Mouse (Mus musculus) G1E (cell line): Measurements from ENCODE around the gene Car7. TPM values are rescaled to one million over a fixed set of nuclear protein-coding genes. Genes with fewer than 3 reads are reported as not detected.

Source experiments
- ATAC-seq: 2 replicates; pipeline ENCODE4 v1.8.0; 2016; ENCODE audit warnings: mild to moderate bottlenecking; ENCODE audit not compliant: insufficient number of reproducible peaks, poor library complexity, low FRiP score, severe bottlenecking; ENCODE audit errors: extremely low read depth
- DNase-seq: peaks from one replicate; pipeline ENCODE4 v3.0.0; 2012; ENCODE audit warnings: low spot score
- H3K27me3 ChIP-seq: 2 replicates; pipeline ENCODE4 v1.6.1; 2012; ENCODE audit warnings: mild to moderate bottlenecking, low read length, inconsistent platforms; ENCODE audit not compliant: insufficient read depth
- H3K36me3 ChIP-seq: replicated peaks from 2 replicates; pipeline ENCODE3; 2012; ENCODE audit warnings: mild to moderate bottlenecking, inconsistent platforms
- H3K4me1 ChIP-seq: 2 replicates; pipeline ENCODE4 v1.6.1; 2012; ENCODE audit warnings: low read depth, low read length, inconsistent platforms, mixed read lengths; ENCODE audit not compliant: insufficient read depth
- H3K4me3 ChIP-seq: 2 replicates; pipeline ENCODE4 v1.5.1; 2012; ENCODE audit warnings: low read depth, mild to moderate bottlenecking, inconsistent platforms, low read length, moderate library complexity, mixed read lengths
- H3K9me3 ChIP-seq: replicated peaks from 2 replicates; pipeline ENCODE4 v1.6.1; 2012; ENCODE audit warnings: inconsistent platforms
- CTCF ChIP-seq: IDR thresholded peaks from 2 replicates; pipeline ENCODE4 v1.5.1; 2012; ENCODE audit warnings: low read depth, low read length, inconsistent platforms, mixed read lengths
- GATA1 ChIP-seq: IDR thresholded peaks from 2 replicates; pipeline ENCODE4 v1.6.1; 2012; ENCODE audit warnings: borderline replicate concordance, low read length, inconsistent platforms, mixed read lengths
- GATA2 ChIP-seq: IDR thresholded peaks from 2 replicates; pipeline ENCODE4 v1.6.1; 2012; ENCODE audit warnings: low read depth, low read length, inconsistent platforms, borderline replicate concordance
- POLR2AphosphoS5 ChIP-seq: IDR thresholded peaks from 2 replicates; pipeline ENCODE4 v1.6.1; 2012; ENCODE audit warnings: low read depth, low read length, inconsistent platforms; ENCODE audit not compliant: insufficient replicate concordance
- TAL1 ChIP-seq: conservative IDR thresholded peaks from 2 replicates; pipeline ENCODE4 v1.6.1; 2012; ENCODE audit warnings: low read depth, low read length, inconsistent platforms, mixed read lengths
- polyA plus RNA-seq: library from polyadenylated mRNA; stranded (reverse); fragments of >175 nt; gene quantifications from 2 replicates; pipeline ENCODE4 v1.2.3, GENCODE M21; 2012
- total RNA-seq, 2 experiments: library from RNA; stranded (forward) in 1 of 2; stranded (reverse) in 1 of 2; fragments of 200-1000 nt in 1 of 2; fragments of >200 nt in 1 of 2; fragmentation: Nextera tagmentation in 1 of 2; gene quantifications; 2 replicates each; pipeline ENCODE4 v1.2.3; 2014 to 2017

Car7 gene
- total and polyA plus RNA-seq, 3 experiments: 0.29 to 3.4 (median 0.76) TPM

DNA sequence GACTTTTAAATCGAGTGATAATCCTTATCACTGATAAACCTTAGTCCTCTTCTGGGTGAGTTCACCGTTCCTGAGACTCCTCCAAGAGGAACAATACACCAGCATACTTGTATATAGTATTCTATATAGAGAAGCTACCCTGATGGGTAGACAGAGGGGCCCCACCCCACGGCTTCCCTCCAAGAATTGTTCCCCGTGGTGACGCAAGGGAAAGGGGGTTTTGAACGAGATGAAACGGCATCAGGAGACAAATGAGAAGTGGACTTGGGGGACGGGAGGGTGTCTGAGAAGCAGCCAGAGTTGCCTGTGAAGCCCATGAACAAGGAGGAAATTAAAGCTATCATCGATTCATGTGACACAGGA, 271 bp downstream of the Car7 start:
- peaks cover 28% of the 10 kb centered on the region for H3K4me1 ChIP-seq
- ATAC-seq (peak; percentile 50), DNase-seq (peak; percentile 51)
- peaks cover 13% of the 10 kb centered on the region for H3K36me3 ChIP-seq
- peak overlapping the region; percentile 95 for H3K4me3 ChIP-seq
- TF ChIP-seq POLR2AphosphoS5 (no peak), GATA2 (no peak), CTCF (no peak), TAL1 (no peak), GATA1 (no peak)
- no peaks in the 10 kb centered on the region for H3K9me3 ChIP-seq
- peaks cover 7% of the 10 kb centered on the region; the same call in 1 of the 2 replicates for H3K27me3 ChIP-seq

DNA sequence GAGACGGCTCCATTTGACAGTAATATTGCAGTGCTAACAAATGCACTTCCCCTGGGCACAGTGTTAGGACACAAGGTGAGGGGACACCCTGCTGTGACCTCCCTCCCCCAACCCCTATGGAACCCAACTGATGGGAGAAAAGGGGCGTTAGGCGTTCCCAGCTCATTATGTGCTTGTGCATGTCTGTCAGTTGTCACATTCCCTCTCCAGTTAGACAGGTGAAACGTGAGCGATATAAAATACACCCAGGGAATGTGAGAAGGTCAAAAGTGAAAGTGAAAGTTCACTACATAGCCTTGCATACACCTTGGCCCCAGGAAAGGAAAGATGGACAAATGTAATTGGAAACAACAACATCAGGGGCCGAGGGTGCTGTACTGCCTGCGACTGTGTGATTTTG, 889 bp downstream of the Car7 start:
- Histone ChIP-seq H3K9me3 (no peaks in the 10 kb centered on the region), H3K4me1 (peaks cover 28% of the 10 kb centered on the region), H3K36me3 (peaks cover 8% of the 10 kb centered on the region), H3K27me3 (peaks cover 12% of the 10 kb centered on the region), H3K4me3 (peak overlapping the region; percentile 95)
- 0 out of 2 replicates have a peak, but pooled peaks have one; percentile 6 for ATAC-seq
- TF ChIP-seq GATA1 (no peak), CTCF (no peak), GATA2 (no peak), TAL1 (no peak), POLR2AphosphoS5 (no peak)
- no peak for DNase-seq

DNA sequence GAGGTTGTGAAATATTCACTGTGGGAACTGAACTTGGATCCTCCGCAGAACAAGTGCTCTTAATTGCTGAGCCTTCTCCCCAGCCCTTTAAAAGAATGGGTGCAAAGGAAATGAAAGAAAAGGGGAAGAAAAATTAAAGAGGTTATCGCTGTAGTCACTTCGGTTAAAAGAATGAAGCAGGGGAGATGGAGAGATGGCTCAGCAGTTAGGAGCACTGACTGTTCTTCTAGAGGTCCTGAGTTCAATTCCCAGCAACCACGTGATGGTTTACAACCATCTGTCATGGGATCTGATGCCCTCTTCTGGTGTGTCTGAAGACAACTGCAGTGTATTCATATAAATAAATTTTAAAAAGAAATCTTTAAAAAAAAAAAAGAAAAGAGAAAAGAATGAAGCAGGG, 1.5 kb downstream of the Car7 start:
- TF ChIP-seq GATA1: no peak
- TF ChIP-seq CTCF: no peak
- no peak for TF ChIP-seq POLR2AphosphoS5
- no peak for TF ChIP-seq TAL1
- no peak for TF ChIP-seq GATA2
- peaks cover 7% of the 10 kb centered on the region for H3K36me3 ChIP-seq
- peak overlapping the region; percentile 95; the same call in 1 of the 2 replicates for H3K4me3 ChIP-seq
- H3K4me1 ChIP-seq: peaks cover 28% of the 10 kb centered on the region
- H3K9me3 ChIP-seq: no peaks in the 10 kb centered on the region
- no peak for ATAC-seq
- peaks cover 17% of the 10 kb centered on the region for H3K27me3 ChIP-seq
- no peak for DNase-seq

DNA sequence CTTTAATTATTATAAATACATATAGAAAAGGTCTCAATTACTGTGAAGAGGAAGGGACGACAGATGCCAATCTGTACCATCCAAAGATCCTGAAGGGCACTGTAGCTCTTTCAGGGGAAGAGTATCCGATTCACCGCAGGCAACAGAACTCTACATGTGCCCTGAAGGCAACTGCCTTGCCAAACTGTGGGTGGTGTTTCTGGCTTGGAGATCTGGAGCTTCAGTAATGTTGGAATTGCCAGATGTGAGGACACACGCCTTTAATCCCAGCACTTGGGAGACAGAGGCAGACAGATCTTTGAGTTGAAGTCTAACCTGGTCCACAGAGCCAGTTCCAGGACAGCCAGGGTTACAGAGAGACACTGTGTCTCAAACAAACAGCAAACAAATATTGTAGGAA, 4.4 kb downstream of the Car7 start:
- no peak for TF ChIP-seq GATA2
- no peak for TF ChIP-seq POLR2AphosphoS5
- no peak for TF ChIP-seq GATA1
- no peak for TF ChIP-seq TAL1
- no peak for TF ChIP-seq CTCF
- Histone ChIP-seq H3K4me1 (peaks cover 12% of the 10 kb centered on the region), H3K4me3 (no peak overlapping the region), H3K36me3 (no peaks in the 10 kb centered on the region), H3K9me3 (no peaks in the 10 kb centered on the region), H3K27me3 (peaks cover 41% of the 10 kb centered on the region)
- no peak for ATAC-seq
- DNase-seq: no peak

DNA sequence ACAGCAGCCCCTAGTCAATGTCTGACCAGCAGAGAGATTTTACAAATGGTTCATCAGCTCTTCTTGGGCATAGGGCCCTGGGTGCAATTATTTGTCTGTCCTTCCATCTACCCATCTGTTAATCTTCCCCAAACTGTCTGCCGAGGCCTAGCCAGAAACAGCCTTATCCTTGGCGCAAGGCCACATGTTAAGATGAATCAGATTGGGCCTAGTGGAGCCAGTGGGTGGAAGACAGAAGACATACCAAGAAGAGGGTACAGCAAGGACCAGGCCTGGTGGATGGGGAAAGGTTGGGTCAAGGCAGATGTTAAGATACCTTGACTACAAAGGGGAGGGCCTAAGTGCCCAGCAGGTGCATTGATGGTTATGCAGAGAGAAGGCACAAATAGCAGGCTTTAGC, 5.1 kb downstream of the Car7 start:
- Histone ChIP-seq H3K36me3 (no peaks in the 10 kb centered on the region), H3K4me1 (peaks cover 12% of the 10 kb centered on the region), H3K9me3 (no peaks in the 10 kb centered on the region), H3K4me3 (no peak overlapping the region), H3K27me3 (peaks cover 45% of the 10 kb centered on the region)
- DNase-seq: no peak
- no peak for ATAC-seq
- TF ChIP-seq GATA2 (no peak), POLR2AphosphoS5 (no peak), TAL1 (no peak), CTCF (no peak), GATA1 (no peak)

DNA sequence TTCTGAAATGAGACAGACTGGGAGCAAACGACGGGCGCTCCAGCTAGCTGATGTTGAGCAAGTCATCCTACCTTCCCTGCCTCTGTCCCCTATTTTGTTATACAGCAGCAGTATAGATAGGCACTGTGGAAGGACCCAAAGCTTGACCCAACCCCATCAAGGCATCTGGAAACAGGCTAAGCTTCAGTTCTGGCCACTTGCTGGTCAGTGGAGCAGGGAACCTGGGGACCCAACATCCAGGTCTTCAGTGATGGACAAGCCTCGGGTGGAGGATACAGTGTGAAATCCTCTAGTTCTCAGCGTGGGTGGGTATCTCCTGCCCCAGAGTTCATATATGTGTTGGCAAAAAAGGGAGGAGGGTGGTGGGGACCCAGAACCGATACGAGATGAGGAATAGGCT, 5.7 kb downstream of the Car7 start:
- TF ChIP-seq GATA1 (no peak), TAL1 (no peak), CTCF (no peak), POLR2AphosphoS5 (no peak), GATA2 (no peak)
- Histone ChIP-seq H3K36me3 (no peaks in the 10 kb centered on the region), H3K4me1 (peaks cover 7% of the 10 kb centered on the region), H3K9me3 (no peaks in the 10 kb centered on the region), H3K27me3 (peaks cover 45% of the 10 kb centered on the region), H3K4me3 (no peak overlapping the region)
- ATAC-seq (no peak), DNase-seq (no peak)

DNA sequence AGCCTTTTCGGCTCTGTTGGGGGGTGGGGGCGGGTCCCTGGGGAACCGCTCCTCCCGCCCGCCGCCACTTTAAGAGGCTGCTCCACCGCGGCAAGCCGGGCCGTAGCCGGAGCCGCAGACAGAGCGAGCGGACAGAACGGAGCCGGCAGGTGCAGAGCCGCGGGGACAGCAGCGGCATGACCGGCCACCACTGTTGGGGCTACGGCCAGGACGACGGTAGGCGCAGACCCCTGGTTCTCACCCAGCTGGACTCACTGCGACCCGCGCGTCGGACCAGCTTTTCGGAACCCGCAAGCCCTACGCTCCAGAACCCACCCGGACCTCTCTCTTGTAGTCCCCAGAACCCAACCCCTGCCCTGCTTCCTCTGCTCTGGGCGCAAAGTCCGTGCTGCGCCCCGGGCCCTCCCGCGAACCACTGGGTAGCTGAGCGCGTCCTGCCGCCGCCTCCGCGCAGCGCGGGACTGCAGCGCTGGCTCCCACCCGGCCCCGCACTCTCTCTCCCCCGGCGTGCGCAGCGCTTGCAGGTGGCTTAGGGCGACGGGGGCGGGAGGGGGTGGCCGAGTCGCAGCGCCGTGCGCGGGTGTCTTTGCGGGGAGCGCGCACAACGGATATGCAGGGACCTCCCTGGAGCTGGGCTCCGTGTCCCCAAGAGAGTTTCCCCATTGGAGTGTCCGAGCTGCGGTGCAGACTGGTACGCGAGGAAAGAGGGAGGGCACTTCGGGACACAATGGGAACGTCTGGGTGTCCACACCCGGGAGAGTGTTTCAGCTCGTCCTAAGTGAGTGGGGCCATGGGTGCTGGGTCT, 6.4 kb downstream of the Car7 start:
- H3K9me3 ChIP-seq: no peaks in the 10 kb centered on the region
- H3K4me3 ChIP-seq: peak overlapping the region; percentile 16; the same call in 1 of the 2 replicates
- TF ChIP-seq GATA1 (no peak), TAL1 (no peak), POLR2AphosphoS5 (no peak), CTCF (no peak), GATA2 (no peak)
- H3K36me3 ChIP-seq: no peaks in the 10 kb centered on the region
- H3K4me1 ChIP-seq: peaks cover under 1% of the 10 kb centered on the region
- H3K27me3 ChIP-seq: peaks cover 45% of the 10 kb centered on the region
- DNase-seq (no peak), ATAC-seq (no peak)
